Mouse (Mus musculus) heart, embryonic 15.5 days (tissue): ENCODE data around the gene Cntf. TPM values are rescaled to one million over a fixed set of nuclear protein-coding genes. Genes with fewer than 3 reads are reported as not detected.
"Not testable (repeated sequence)": the region's sequence is repeated elsewhere in the genome, so short reads cannot be mapped to it uniquely, and the experiment has no call there.

Source experiments
- ATAC-seq: fragments of 200-750 bp; cut with Nextera tagmentation; replicated peaks from 2 replicates; pipeline ENCODE4 v1.8.0; 2017; ENCODE audit warnings: low read depth, moderate TSS enrichment; ENCODE audit not compliant: insufficient number of reproducible peaks, insufficient read depth, low FRiP score
- H3K27ac ChIP-seq: fragments of 300-500 bp; sonication (generic); 2 replicates; pipeline ENCODE4 v1.5.1; 2015; ENCODE audit warnings: mild to moderate bottlenecking, inconsistent platforms
- H3K27me3 ChIP-seq: fragments of 300-500 bp; sonication (generic); 2 replicates; pipeline ENCODE4 v1.6.1; 2015; ENCODE audit warnings: inconsistent platforms
- H3K36me3 ChIP-seq: fragments of 300-500 bp; sonication (generic); 2 replicates; pipeline ENCODE4 v1.6.1; 2015; ENCODE audit warnings: mild to moderate bottlenecking, inconsistent platforms
- H3K4me1 ChIP-seq: fragments of 300-500 bp; sonication (generic); replicated peaks from 2 replicates; pipeline ENCODE4 v1.6.1; 2015; ENCODE audit warnings: inconsistent platforms
- H3K4me2 ChIP-seq: fragments of 300-500 bp; sonication (generic); 2 replicates; pipeline ENCODE4 v1.6.1; 2015; ENCODE audit warnings: inconsistent platforms, mild to moderate bottlenecking, moderate library complexity
- H3K4me3 ChIP-seq: fragments of 300-500 bp; sonication (generic); 2 replicates; pipeline ENCODE4 v1.5.1; 2015; ENCODE audit warnings: mild to moderate bottlenecking, inconsistent platforms
- H3K9ac ChIP-seq: fragments of 300-500 bp; sonication (generic); 2 replicates; pipeline ENCODE4 v1.6.1; 2015; ENCODE audit warnings: mild to moderate bottlenecking, inconsistent platforms
- H3K9me3 ChIP-seq: fragments of 300-500 bp; sonication (generic); replicated peaks from 2 replicates; pipeline ENCODE4 v1.6.1; 2016; ENCODE audit warnings: inconsistent platforms
- WGBS: fragments of 180-500 bp; shearing (Covaris S2); methylation state at CpG from one replicate; pipeline ENCODE4 v1.1.7; 2015; ENCODE audit warnings: mixed read lengths; 5-methylcytosine and 5-hydroxymethylcytosine counted together
- polyA plus RNA-seq: library from polyadenylated mRNA; unstranded; fragments of >200 nt; fragmentation: Nextera tagmentation; extraction: Ambion mirVana; gene quantifications from 2 replicates; pipeline ENCODE4 v1.2.1, GENCODE M21; 2015

Gene Cntf
- polyA plus RNA-seq, 1 experiment from 2014 or later: 0.97 TPM

DNA sequence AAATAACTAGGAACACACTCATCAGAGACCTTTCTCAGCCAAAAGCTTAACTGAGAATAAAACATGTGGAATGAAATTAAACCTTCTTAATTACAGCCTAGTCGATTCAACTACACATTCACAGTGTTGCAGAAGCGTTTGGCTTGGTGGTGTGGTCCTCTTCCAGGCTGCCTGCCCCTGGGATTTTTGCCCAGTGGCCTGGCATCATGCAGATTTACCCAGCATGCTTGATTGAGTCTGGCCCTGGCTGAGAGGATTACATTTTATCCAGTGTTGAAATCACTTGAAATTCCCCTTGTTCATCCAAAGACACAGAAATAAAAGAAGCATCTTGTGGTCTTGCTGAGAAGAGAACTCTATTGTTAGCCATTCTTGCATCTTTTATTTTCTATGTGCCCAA, 5.8 kb downstream of the Cntf start:
- no peaks in the 10 kb centered on the region for H3K4me1 ChIP-seq
- no peak overlapping the region for H3K9ac ChIP-seq
- H3K9me3 ChIP-seq: no peaks in the 10 kb centered on the region
- H3K27me3 ChIP-seq: no peaks in the 10 kb centered on the region
- WGBS: 69% methylated on average over 2 of the region's 2 CpGs
- ATAC-seq: no peak
- H3K36me3 ChIP-seq: peaks cover 19% of the 10 kb centered on the region
- no peak overlapping the region for H3K4me3 ChIP-seq
- H3K4me2 ChIP-seq: no peak overlapping the region
- no peak overlapping the region for H3K27ac ChIP-seq

DNA sequence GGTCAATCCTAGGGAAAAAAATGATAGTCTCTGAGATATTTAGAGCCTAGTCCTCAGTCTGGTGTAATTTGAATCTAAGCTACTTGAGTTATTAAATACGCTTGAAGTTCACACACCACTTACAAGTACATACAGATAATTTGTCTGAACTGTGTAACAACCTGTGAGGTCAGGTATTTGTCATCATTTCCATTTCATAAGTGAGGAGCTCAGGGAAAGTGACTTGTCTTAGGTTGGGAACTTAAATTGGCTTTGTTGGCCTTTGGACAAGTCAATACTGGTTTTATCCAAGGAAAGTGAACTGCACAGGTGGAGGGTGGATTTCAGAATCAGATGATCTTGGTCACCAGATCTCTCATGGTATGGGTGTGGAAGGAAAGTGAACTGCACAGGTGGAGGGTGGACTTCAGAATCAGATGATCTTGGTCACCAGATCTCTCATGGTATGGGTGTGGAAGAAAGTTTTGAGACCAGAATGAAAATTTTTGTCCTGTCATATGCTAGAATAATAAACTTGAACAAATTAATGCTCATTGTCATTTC, 6.4 kb downstream of the Cntf start:
- no peaks in the 10 kb centered on the region for H3K27me3 ChIP-seq
- no peak overlapping the region for H3K9ac ChIP-seq
- peaks cover 15% of the 10 kb centered on the region for H3K36me3 ChIP-seq
- H3K9me3 ChIP-seq: no peaks in the 10 kb centered on the region
- 74% methylated on average over 1 of the region's 1 CpGs for WGBS
- no peaks in the 10 kb centered on the region for H3K4me1 ChIP-seq
- no peak overlapping the region for H3K4me3 ChIP-seq
- no peak overlapping the region for H3K4me2 ChIP-seq
- ATAC-seq: no peak
- no peak overlapping the region for H3K27ac ChIP-seq

DNA sequence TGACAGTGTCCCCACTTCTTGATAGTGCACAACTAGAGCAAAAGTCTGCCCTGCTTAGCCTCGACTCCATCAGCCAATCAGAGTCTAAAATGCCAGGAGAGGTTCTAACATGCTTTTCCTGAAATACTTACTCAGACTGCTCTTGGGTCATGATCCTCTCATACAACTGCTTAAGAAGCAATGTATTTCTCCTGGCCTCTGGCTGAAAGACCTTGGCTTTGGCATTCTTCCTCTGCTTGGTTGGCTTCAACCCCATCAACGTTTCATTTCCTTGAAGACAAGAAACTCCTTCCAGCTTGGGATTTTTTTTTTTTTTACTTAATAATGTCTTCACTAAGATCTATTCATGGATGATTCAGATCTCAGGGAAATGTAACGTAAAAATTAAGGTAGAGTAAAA, 9.1 kb downstream of the Cntf start:
- Histone ChIP-seq H3K27me3 (no peaks in the 10 kb centered on the region), H3K9me3 (no peaks in the 10 kb centered on the region), H3K27ac (no peak overlapping the region), H3K9ac (no peak overlapping the region), H3K4me2 (no peak overlapping the region), H3K4me3 (no peak overlapping the region), H3K4me1 (no peaks in the 10 kb centered on the region), H3K36me3 (no peaks in the 10 kb centered on the region)
- 66% methylated on average over 3 of the region's 3 CpGs for WGBS
- no peak for ATAC-seq

DNA sequence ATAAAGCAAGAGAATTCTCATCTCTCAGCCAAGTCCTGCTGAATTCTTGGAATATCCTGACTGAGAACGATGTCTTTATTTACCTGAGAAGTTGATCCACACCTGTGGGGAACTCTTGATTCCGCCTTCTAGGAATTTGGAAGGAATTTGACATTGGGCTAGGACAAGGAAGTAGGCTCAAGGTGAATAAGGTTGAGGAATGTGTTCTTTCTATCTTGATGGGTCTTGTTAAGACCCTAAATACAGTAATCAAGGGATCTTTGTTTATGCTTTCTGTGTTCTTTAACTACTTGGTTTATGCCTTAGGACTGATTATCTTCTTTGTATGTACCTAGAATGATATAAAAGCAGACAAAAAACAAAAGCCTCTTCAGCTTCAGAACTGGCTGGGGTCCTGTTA, 33.5 kb downstream of the Cntf start:
- no peak for ATAC-seq
- H3K9me3 ChIP-seq: no peaks in the 10 kb centered on the region
- H3K9ac ChIP-seq: no peak overlapping the region
- H3K4me3 ChIP-seq: no peak overlapping the region
- no peaks in the 10 kb centered on the region for H3K27me3 ChIP-seq
- 67% methylated on average over 2 of the region's 2 CpGs for WGBS
- no peaks in the 10 kb centered on the region for H3K36me3 ChIP-seq
- no peak overlapping the region for H3K27ac ChIP-seq
- H3K4me1 ChIP-seq: no peaks in the 10 kb centered on the region
- H3K4me2 ChIP-seq: no peak overlapping the region

DNA sequence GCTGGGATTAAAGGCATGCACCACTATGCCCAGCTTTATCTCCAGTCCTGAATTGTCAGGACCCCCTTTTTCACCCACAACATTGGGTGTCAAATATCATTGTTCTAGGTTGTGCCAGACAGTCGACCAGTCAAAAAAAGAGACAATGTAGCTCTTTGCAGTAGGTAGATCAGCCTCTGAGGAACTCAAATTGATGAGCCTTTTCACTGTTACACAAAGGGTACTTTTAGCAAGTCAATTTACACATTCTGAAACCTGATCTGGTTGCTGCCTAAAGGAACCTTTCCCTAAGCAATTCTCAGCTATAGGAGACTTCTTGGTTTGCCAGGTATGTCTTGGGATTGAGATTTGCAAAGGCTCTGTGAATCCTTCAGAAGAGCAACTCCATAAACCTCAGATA, 34.4 kb downstream of the Cntf start:
- ATAC-seq: no peak
- Histone ChIP-seq H3K27ac (no peak overlapping the region), H3K9ac (no peak overlapping the region), H3K4me3 (no peak overlapping the region), H3K4me2 (no peak overlapping the region), H3K4me1 (no peaks in the 10 kb centered on the region), H3K27me3 (no peaks in the 10 kb centered on the region), H3K36me3 (no peaks in the 10 kb centered on the region), H3K9me3 (no peaks in the 10 kb centered on the region)
- 45% methylated on average over 1 of the region's 1 CpGs for WGBS

DNA sequence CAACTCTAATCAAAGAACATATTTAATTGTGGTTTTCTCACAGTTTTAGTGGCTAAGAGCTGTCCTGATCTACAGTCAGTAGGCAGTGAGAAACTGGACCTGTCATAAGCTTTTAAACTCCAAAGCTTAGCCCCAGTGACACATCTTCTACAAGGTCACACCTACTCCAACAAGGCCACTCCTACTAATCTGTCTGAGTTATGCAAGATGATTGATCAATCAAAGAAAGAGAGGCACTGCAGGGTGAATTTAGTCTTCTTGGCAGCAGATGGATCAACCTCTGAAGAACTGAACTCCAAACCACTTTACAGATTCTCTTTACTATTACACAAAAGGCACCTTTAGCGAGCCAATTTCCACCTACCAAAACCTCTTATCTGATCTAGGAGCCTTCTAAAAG, 39.6 kb downstream of the Cntf start:
- no peaks in the 10 kb centered on the region for H3K9me3 ChIP-seq
- H3K4me3 ChIP-seq: no peak overlapping the region
- no peak for ATAC-seq
- no peak overlapping the region for H3K9ac ChIP-seq
- H3K4me1 ChIP-seq: no peaks in the 10 kb centered on the region
- no peaks in the 10 kb centered on the region for H3K36me3 ChIP-seq
- H3K27me3 ChIP-seq: no peaks in the 10 kb centered on the region
- 73% methylated on average over 1 of the region's 1 CpGs for WGBS
- H3K27ac ChIP-seq: no peak overlapping the region
- H3K4me2 ChIP-seq: no peak overlapping the region

DNA sequence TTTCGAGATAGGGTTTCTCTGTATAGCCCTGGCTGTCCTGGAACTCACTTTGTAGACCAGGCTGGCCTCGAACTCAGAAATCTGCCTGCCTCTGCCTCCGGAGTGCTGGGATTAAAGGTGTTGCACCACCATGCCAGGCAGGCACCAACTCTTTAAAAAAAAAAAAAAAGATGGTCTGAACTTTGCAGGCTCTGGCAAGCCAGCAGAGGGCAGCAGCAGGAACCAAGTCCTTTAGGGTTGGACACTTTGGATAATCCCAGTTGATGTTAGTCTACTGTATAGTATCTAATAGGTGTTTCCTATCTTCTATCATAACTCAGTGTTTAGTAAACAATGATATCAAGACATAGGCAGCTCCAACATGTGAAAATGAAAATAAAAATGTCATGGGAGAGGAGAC, 43.1 kb downstream of the Cntf start:
- Histone ChIP-seq H3K4me1 (no peaks in the 10 kb centered on the region), H3K9ac (no peak overlapping the region), H3K27ac (no peak overlapping the region), H3K4me2 (no peak overlapping the region), H3K4me3 (no peak overlapping the region), H3K27me3 (no peaks in the 10 kb centered on the region), H3K36me3 (no peaks in the 10 kb centered on the region), H3K9me3 (no peaks in the 10 kb centered on the region)
- 70% methylated on average over 2 of the region's 3 CpGs for WGBS
- ATAC-seq: no peak

DNA sequence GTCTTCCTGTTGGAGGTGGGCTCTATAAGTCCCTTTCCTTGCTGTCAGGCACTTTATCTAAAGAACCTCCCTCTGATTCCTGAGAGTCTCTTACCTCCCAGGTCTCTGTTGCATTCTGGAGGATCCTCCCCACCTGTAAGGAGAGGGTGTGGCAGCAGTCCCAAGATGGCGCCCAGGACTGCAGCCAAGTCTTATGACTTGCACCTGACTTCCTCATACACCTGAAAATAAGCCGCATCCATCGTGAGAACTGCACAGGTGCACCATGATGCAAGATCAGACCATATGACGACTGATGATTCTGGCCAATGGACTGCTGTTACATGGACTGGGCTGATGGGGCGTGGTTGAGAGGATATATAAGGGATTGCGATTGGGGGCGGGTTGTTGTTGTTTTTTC, 43.8 kb downstream of the Cntf start:
- H3K36me3 ChIP-seq, H3K4me3 ChIP-seq, H3K9ac ChIP-seq, H3K9me3 ChIP-seq, H3K4me1 ChIP-seq, H3K27me3 ChIP-seq, H3K4me2 ChIP-seq, H3K27ac ChIP-seq, ATAC-seq: not testable (repeated sequence)
- 86% methylated on average over 7 of the region's 7 CpGs for WGBS

DNA sequence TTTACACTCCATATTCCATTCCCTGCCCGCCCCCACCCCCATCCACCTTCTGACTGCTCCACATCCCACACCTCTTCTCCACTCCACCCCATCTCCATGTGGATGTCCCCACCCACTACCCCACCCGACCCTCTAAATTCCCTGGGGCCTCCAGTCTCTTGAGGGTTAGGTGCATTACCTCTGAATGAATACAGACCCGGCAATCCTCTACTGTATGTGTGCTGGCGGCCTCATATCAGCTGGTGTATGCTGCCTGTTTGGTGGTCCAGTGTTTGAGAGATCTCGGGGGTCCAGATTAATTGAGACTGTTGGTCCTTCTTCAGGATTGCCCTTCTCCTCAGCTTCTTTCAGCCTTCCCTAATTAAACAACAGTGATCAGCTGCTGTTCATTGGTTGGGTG, 44.5 kb downstream of the Cntf start:
- not testable (repeated sequence) for H3K4me2 ChIP-seq, H3K4me3 ChIP-seq, H3K9me3 ChIP-seq, H3K9ac ChIP-seq, ATAC-seq, H3K36me3 ChIP-seq, H3K27ac ChIP-seq, H3K27me3 ChIP-seq, H3K4me1 ChIP-seq
- 82% methylated on average over 5 of the region's 5 CpGs for WGBS

DNA sequence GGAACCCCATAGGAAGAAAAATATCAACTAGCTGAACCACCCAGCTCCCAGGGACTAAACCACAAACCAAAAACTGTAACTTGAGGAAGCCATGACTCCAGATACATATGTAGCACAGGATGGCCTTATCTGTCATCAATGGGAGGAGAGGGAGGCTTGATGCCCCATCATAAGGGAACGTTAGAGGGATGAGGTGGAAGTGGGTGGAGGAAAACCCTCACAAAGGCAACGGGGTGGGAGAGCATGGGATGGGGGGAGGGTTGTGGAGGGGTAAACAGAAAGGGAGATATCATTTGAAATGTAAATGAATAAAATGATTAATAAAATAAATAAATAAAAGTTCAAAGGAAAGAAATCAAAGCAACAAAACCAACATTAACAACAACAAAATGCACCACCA, 45.0 kb downstream of the Cntf start:
- Histone ChIP-seq H3K27me3 (no peaks in the 10 kb centered on the region), H3K27ac (no peak overlapping the region), H3K4me3 (no peak overlapping the region), H3K4me1 (no peaks in the 10 kb centered on the region), H3K36me3 (no peaks in the 10 kb centered on the region), H3K4me2 (no peak overlapping the region), H3K9ac (no peak overlapping the region), H3K9me3 (no peaks in the 10 kb centered on the region)
- no peak for ATAC-seq
- WGBS: 48% methylated on average over 2 of the region's 2 CpGs

DNA sequence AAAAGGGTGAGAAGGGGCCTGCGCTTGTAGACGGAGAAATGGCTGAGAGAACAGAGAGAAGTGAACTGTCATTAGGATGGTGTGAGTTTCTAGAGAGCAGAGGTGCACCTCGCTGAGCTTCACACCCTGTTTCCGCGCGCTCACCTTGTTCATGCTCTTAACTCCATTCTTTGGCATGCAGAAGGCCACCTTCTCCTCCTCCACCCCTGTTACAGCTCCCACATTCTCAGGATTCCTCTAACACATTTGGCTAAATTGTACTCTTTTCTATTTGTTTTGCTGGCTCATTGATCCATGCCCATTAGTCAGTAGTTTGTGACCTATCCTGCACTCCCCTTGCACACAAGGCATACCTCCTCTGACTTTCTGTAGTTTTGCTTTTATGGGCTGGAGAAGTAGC, 46.2 kb downstream of the Cntf start:
- H3K4me3 ChIP-seq: no peak overlapping the region
- H3K9me3 ChIP-seq: no peaks in the 10 kb centered on the region
- H3K27me3 ChIP-seq: no peaks in the 10 kb centered on the region
- no peak for ATAC-seq
- 82% methylated on average over 6 of the region's 6 CpGs for WGBS
- no peak overlapping the region for H3K27ac ChIP-seq
- no peak overlapping the region for H3K9ac ChIP-seq
- H3K36me3 ChIP-seq: no peaks in the 10 kb centered on the region
- no peak overlapping the region for H3K4me2 ChIP-seq
- no peaks in the 10 kb centered on the region for H3K4me1 ChIP-seq
